Mouse (Mus musculus) erythroblast, embryonic 14.5 days (primary cell): Measurements from ENCODE around the gene Tbx10.

Experiments
- GATA1 ChIP-seq: IDR thresholded peaks from 2 replicates; pipeline ENCODE4 v1.6.1; 2012; ENCODE audit warnings: low read length, inconsistent platforms, mixed read lengths
- TAL1 ChIP-seq: IDR thresholded peaks from 3 replicates; pipeline ENCODE4 v1.6.1; 2012; ENCODE audit warnings: low read length, inconsistent platforms, mixed read lengths

DNA sequence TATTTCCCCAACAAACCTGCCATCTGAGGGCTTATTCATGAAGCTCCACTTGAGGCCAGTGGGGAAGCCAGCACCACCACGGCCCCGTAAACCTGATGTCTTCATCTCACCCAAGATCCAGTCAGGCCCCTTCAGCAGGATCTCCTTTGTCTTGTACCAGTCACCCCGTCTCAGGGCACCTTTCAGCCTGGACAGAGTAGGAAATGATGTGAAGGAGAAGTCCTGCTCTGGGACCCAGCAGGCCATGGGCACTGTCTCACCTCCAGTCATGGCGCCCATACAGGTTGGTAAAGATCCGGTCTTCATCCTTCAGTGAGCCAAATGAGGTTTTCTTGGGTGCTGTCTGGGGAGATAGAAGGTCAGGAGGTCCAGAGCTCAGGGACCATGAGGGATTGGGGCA lies 18.5 kb downstream of the Tbx10 start:
- TF ChIP-seq TAL1, result no peak
- no peak for TF ChIP-seq GATA1
